Mouse (Mus musculus): ENCODE data around the gene Ccdc63.
"Not testable (repeated sequence)": the region's sequence is repeated elsewhere in the genome, so short reads cannot be mapped to it uniquely, and the experiment has no call there.

Ccdc63 gene

DNA sequence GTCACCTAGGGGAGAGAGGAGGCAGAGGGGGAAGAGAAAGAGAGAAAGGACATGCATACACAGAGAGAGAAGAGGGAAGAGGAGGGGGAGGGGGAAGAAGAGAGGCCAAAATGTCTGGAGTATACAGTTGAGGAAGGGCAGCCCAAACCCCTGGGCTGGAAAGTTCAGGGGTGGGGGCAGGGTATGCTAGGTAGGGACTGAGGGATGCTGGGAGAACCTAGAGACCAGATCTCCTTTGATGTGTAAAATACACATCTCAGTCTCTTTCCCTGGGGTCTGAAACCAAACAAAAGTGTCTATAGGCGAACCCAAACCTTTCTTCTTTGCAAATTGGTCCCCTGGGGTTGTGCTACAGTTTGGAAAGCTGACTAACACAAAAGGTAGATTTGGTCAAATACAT lies 7.5 kb upstream of the Ccdc63 start:
- DNase-seq: no peak

DNA sequence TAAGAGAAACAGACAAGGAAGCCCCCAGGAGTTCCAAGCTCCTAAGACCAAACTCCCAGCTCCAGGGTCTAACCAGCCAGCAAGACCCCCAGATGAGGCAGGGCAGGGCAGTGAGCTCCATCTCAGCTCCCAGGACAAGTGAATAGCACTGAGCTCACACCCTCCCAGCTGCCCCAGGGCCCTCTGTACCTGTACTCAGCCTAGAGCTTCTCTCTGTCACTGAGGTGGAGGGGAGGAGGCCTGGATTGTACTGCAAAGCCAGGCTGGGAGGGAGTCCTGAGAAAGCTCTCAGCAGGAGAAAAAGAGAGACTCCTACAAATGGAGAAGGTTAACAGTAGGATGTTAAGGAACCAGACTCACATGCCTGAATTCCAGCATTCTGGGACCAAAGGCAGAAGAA lies 6.0 kb upstream of the Ccdc63 start:
- DNase-seq: no peak

DNA sequence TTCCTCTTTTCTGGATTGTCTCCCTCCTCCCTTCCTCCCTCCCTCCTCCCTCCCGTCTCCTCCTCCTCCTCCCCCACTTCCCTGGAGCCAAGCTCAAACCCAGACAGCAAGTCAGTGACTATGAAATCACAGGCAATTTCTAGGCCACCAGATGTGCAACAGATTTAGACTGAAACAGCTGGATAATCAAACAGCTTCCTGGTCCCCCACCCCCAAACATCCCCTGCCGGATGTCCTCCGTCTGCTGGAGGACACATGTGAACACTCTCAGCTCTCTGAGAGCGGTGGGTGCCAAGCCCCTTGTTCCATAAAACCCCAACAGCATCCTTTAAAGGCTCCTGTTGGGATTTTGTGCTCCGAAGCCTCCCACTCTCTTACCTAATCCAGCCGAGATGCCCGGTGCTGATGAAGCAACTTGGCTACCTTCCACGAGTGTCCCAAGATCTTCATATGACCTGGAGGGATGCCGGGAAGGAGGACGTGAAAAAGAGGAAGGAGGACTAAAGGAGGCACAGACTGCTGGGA lies 5.5 kb upstream of the Ccdc63 start:
- DNase-seq: no peak

DNA sequence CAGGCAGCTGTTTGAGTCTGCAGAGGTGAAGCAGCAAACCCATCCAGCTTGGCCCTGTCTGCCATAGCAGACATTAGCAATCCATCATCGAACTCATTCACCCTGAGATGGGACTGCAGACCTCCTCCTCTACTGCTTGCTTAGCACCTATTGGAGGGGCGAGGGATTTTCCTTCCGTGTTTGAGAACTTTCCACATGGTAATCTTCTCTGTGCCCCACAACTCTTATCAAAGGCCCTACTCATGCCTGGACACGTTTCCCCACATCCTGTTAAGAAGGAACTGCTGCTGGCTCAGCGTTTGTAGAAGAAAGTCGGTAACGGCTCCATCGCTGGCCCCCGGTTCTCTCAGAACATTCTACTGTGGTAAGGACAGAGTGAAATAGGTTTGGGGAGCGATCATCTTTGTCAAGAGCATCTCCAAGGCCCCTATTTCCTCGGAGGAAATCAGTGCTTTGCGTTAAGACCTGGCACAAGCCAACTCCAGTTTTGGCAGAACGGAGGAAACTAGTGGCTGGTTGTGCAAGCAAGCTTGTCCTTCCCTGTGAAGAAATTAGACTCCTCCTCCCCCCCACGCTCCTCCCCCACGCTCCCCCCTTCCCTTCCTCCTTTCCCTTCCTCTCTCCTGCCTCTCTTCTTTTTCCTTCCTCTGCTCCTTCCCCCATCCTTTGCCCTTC lies 4.9 kb upstream of the Ccdc63 start:
- no peak for DNase-seq

DNA sequence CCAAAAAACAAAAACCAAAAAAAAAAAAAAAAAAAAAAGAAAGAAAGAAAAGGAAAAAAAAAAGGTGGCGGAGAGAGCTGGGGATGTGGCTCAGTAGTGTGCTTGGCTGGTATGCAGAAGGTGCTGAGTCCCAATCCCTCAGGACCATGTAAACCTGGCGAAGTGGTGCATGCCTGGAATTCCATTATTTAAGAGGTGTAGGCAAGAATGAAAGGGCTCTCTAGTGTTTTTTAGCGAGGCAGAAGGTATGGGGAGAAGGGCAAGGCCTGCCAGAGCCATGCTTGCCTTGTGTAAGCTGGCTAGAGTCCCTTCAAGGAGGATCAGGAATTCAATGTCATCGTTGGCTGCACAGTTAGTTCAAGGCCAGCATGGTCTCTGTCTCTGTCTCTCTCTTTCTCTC lies 4.2 kb upstream of the Ccdc63 start:
- DNase-seq: no peak

GRCm38 (mm10) chr5:122143543-122143942 lies 2.9 kb upstream of the Ccdc63 start:
- DNase-seq: peak; percentile 62 to 64

DNA sequence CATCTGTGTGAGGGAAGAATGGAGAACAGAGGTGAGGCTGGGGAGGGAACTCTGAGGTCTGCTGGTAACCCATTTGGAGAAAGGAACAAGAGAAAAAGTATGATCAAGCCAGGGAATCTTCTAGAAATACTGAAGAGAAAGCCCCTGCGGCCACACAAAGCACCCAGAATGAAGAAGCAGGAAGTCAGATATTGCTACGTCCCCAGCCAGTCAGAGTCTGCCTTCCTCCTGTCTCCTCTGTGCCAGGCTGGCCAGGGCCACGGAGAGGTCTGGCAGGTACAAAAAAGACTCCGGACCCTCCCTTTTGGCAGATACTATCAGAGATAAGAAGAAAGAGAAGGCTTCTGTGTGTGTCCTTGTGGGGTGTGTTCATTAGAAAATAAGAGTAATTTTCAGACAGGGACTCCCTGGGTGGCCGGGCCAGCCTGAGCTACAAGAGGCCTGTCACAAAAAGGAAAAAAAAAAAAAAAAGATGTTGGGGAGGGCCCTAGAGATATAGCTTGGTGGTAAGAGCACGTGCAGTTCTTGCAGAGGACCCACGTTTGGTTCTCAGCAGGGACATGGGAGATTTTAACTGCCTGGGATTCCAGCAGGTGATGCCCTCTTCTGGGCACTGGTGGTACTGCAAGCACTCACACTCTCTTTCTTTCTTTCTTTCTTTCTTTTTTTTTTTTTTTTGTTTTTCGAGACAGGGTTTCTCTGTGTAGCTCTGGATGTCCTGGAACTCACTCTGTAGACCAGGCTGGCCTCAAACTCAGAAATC lies 1.8 kb upstream of the Ccdc63 start:
- peak; percentile 56 to 61 for DNase-seq

- not testable (repeated sequence) for DNase-seq
Observed at GRCm38 (mm10) chr5:122139771-122140170, 852 bp downstream of the Ccdc63 start.

- DNase-seq: no peak
Observed at GRCm38 (mm10) chr5:122138856-122139255, 1.8 kb downstream of the Ccdc63 start.

GRCm38 (mm10) chr5:122136508-122137408 lies 3.9 kb downstream of the Ccdc63 start:
- DNase-seq: no peak

DNA sequence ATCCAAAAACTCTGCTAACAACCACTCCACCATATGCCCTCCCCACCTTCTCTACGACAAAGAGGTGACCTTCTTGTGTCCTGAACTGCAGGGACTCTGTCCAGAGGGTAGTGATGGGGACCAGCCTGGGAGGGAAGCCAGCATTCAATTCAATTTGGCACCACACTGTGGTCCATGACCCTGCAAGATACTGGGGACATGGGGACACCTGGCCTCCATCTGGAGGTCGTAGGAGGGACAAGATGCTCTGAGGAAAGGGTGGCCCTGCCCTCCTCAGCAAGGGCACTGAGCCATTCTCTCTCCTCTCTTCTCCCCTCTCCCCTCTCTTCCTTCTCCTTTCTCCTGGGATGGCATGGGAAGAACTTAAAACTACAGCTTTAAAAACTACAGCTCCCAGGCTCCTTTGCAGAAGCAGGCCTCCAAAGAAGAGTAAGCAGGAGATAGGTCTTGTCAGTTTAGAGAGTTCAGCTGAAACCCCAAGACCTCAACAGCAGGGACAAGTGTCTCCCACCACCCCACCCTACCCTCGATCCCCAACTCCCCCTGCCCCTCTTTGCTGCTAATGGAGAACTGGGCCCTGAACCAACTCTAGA lies 5.2 kb downstream of the Ccdc63 start:
- DNase-seq: peak in 1 of 2 experiments; percentile 35

DNA sequence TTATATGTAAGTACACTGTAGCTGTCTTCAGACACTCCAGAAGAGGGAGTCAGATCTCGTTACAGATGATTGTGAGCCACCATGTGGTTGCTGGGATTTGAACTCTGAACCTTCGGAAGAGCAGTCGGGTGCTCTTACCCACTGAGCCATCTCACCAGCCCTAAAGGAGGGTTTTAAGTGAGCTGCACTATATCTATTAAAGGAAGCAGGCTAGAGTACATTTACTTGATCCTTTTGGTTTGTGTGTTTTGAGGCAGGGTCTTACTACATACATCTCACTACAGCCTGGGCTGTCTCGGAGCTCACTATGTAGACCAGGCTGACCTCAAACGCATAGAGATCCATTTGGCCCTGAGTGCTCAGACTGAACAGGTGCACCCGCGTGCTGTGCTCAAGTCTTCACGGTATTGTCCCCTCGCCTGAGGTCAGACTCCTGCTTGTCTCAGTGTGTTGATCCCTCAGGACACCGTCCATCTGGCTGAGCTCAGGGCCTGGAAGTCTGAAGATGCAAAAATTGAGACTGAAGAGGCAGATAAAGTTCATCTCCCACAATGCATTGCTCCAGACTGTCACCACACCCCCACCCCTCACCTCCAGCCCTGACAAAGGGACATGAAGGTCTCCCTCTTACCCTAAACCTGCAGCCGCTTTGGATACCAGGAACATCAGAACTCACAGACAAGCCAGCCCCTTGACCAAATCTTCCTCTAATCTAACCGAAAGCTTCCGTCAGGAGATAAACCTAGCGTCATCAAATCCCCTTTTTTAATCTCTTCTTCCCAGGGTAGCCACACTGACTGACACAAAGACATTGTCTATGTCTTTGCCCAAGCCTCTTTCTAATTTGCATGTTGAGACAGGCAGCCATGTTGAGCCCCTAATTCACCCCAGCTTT lies 6.0 kb downstream of the Ccdc63 start:
- DNase-seq: peak; percentile 46 to 50

DNA sequence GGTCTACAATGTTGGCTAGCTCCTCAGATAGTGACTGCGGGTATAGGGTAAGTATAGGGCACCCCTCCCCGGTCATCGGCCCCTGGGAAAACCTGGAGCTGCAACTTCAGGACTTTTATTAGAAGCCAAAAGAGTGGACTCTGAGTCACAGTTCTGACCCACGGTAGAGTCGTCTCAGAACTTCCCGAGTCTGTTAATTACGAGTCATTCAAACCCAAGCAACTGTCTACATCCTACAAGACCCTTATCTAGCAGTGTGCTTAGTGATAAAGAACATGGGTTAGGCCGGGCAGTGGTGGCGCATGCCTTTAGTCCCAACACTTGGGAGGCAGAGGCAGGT lies 7.6 kb downstream of the Ccdc63 start:
- no peak for DNase-seq

DNA sequence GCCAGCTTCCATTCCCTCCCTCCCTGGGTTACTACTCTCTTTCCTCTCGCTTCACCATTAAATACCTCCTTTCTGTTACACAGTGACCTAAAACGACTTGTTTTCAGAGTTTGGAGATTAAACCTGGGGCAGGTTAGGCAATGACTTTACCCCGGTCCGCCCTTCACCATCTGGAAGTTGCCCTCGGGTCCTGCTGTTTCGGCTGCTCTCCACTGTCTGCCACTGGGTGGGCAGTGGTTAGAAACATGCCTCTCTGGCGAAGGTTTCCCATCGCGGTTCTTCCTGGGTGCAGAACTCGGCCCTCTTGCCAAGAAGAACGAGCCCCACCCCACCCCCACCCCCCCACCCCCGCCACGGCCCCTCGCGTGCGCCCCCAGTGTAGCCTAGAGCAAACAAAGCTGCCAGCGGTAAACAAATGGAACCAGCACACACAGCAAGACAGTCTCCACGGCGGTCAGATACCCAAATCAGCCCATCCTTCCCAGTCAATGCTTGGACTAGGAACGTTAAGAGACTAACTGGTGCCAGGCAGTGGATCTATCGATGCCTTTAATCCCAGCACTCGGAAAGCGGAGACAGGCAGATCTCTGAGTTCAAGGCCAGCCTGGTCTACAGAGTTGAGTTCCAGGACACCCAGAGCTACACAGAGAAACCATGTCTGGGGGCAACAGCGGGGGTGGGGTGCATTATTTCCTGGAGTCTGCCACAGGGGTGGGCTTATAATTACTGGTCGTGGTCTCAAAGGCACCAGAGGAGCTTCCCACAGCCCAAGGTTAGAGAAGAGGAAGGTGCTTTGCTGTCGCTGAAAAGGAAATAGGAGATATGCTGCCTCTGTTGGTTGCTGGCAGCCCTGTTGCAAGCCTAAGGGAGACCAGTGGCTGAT lies 8.2 kb downstream of the Ccdc63 start:
- no peak for DNase-seq

- peak; percentile 88 to 91 for DNase-seq
Observed at GRCm38 (mm10) chr5:122131076-122132051, 9.3 kb downstream of the Ccdc63 start.

DNA sequence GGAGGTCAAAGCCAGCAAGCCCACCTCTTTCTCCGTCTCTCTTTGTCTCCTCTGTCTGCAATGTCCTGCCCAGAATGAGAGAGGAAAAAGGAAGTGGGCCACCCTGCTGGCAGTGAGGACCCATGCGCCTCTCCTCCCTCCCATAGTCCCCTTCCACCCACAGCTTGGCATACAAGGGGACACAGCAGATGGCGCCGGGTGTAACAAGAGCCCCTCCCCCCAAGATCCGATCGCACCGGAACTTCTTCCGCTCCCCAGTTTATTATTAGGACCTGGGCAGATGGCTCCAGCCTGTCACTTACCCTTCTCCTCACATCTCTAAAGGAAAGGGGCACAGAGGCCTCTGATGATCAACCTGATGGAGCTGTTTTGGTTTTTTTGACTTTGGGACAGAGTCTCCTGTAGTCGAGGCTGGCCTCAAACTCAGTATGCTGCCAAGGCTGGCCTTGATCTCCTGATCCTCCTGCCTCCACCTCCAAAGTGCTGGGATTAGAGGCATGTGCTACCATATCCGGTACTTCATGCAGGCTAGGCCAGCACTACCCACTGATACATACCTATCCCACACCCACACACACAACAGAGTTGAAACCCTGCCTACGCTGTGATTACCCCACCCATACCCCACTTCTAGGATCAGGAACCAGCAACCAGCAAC lies 10.2 kb downstream of the Ccdc63 start:
- DNase-seq: peak; percentile 71 to 76

GRCm38 (mm10) chr5:122129068-122129655 lies 11.5 kb downstream of the Ccdc63 start:
- DNase-seq: peak; percentile 66 to 88

- DNase-seq: no peak
Observed at GRCm38 (mm10) chr5:122125211-122125760, 15.3 kb downstream of the Ccdc63 start.
